Mouse (Mus musculus) kidney, postnatal 4 days (tissue): ENCODE data around the gene Peli2.
"Not testable (repeated sequence)": the region's sequence is repeated elsewhere in the genome, so short reads cannot be mapped to it uniquely, and the experiment has no call there.

Experiments
- DNase-seq, 2 experiments: peaks; one replicate each; pipeline ENCODE4 v3.0.0; 2021; ENCODE audit warnings: mixed read lengths in 2 of 2

Peli2 gene

DNA sequence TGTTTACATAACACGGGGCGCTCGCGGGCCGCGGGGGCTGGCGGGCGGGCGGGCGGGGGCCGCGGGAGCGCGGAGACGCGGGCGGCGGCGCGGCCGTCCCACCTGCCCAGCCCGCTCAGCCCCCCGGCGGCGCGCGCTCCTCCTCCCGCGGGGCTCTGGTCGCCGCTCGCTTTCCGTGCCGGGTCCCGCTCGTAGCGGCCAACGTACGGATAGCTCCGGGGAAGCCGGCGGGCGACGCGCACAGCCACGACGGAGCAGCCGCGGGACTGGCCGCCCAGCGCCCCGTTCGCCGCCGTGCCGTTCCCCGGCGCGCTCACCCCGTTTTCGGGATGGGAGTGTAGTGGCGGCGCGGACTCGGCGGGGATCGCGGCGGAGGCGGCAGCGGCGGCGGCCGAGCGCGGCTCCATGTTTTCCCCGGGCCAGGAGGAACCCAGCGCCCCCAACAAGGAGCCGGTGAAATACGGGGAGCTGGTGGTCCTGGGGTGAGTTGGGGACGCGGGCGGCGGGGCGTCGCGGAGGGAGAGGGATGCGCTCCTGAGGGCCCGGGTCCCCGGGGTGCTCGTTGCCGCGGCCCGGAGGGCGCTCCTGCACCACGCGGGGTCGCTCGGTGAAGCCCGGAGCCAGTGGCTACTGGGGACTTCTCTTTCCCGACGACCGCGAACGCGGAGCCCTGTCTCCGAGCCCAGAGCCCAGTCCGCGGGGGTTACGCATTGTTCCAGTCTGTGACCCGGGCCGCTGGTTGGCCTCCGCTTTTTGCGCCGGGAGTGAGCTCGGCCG, at the start of gene Peli2:
Gene Peli2, plus strand, starts transcription at position 72 of the 777 bp plus-strand sequence.
- DNase-seq, result peak; percentile 81 to 88

DNA sequence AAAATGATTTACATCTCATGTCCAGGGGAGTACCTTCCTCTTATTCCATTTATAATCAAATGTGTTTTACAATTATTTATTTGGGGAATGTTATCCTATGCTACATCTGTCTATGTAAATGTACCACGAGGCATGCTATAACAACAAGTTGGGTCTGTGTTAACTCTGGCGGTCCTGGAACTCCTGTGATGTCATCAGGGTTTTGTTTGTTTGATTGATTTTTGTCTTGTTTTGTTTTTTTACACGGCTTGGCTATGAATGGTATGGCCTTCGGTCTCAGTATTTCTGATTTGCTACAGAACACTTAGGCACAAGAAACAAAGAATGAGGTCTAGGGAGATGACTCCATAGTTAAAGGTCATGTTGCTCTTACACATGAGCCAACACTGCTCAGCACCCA, 48.5 kb upstream of the Peli2 start:
- no peak for DNase-seq

DNA sequence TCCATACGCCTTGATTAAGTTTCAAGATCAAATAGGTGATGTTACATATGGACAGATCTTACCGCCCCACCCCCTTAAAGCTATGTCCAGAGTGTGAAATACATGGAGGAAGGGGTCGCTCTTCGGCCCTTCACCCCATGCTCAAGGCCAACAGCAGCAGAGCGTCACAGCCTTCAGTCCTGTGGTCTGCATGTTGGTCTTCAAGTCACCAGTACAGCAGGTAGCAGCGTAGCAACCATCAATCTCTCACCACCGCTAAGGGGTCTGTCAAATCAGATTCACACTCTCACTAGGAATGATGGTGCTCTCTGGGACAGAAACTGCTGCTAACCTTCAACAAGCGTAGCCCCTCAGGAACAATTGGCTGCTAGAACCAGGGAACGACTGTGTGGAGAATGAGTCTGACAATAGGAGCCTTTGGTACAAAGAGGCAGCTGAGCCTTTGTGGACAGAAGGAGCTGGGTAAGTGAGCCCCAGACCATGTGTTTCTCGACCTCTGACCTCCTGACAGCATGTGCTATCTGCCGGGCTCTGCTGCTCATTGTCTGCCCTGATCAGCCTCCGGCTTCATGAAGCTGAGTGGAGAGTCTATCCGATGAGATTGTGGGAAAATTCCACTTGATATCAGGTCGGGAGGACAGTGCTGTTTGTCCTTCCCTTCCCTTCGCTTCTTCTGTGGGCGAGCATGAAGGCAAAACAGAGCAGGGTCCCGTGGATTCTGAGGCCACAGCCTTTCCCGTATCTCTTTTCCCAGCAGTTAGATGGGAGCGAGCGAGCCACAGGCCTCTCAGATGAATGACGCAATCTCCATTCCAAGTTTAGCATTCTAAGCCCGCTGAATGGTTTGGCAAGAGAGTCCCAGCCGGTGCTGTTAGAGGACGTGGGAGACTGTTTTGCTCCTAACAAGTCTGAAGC, 47.1 kb upstream of the Peli2 start:
- DNase-seq, result peak in 1 of 2 experiments; percentile 6

DNA sequence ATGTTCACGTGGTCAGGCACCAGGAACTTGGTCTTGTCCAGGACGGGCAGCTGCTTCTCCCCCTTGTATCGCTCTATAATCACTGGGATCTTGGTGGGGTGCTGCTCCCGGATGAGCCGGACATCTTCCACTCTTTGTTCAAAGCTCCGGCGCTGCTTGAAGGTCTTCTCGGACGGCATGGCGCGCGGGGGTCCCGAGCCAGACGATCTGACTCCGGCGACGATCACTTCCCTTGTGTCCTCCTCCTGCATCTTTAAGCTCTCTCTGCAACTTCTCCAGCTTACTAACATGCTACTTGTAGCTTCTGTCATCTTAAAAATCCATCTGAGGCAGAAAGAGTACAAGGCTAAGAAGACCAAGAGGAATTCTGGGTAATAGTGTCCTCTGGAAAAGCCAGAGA, 41.0 kb upstream of the Peli2 start:
- DNase-seq, result not testable (repeated sequence)

DNA sequence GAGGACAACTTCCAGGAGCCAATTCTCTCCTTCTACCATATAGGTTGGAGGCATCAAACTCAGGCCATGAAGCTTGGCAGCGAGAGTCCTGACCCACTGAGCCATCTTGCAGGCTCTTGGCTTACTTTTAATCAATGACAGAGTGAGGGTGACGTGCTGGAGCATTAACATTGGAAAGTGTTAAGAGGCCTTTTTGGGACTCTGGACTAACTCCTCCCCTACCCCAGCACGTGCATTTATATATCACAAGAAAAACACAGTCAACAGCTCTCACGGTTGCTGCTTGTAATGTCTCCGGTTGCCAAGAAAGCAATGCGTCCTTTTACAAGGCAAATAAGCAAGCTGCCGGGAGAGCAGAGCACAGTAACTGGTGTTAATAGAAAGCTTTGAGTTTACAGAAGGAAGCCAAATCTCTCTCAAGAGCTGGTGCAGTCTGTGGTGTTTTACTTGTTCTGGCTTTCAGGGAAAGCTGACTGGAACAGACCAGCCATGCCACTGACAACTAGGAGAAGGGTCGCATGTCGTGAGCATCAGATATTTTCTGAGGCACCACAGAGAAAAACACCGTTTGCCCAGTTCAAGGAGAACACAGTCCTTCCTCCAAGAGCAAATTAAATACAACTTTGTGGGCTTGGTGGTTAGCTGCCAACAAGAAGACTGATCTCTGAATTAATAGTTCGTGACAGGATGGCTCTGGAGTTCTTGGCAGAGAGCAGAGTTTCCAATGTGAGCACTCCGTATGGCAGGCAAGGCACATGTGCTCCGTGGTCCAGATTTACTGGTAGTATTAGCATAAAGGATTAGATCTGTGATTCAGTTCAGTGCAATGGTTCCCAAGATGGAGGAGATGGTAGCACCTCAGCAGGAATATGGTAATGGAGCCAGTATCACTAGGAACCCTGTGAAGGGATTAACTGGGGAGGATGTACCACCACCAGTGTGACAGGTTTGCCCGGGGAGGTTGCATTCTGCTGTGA, 36.5 kb upstream of the Peli2 start:
- peak in 1 of 2 experiments; percentile 4 for DNase-seq

DNA sequence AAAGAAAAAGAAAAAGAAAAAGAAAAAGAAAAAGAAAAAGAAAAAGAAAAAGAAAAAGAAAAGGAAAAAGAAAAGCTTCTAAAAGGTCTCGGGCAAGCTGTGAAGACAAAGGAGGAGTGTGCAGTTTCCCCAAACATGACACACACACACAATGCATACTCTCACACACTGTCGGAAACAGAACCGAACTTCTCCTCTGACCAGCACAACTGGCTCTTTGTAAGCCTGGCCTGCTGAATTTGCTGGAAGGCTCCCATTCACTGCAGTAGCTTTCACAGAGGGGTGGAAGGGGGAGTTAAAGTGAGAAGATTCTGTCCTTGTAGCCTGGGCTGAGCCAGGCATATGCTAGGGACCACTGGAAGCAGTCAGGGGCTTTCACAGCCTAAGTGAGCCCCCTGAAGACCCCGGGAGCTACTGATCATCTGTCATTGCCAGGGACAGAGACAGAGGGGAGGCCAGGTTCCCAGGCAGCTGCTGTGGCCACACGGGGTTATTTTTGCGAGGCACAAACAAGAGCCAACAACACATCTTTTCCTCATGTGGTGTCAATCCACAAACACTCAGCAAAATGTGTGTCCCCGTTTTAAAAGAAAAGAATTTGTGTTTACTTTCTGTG, 33.8 kb upstream of the Peli2 start:
- DNase-seq, result no peak

DNA sequence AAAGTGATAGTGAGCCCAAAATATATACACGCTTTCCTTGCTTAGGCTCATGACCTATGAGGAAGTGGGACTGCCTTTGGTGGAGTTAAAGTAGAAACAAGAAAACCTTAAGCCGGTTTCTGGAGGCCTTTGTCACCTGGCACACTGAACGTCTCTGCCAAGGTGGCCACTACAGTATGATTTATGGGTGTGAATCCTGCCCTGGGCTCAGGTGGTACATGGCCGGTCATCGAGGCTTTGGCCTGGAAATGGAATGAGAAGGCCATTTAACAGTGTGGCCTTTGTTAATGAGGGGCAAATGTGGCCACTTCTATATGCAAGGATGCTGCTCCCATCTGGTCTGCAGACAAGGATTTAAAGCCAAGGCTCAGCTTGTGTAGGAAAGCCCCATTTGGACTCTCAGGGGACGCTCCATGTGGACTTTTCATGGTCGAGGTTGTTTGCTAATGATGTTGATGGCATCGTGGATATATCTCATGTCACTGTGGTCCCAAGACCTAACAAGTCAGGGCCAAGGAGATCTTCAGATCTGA, 33.3 kb upstream of the Peli2 start:
- DNase-seq, result no peak

DNA sequence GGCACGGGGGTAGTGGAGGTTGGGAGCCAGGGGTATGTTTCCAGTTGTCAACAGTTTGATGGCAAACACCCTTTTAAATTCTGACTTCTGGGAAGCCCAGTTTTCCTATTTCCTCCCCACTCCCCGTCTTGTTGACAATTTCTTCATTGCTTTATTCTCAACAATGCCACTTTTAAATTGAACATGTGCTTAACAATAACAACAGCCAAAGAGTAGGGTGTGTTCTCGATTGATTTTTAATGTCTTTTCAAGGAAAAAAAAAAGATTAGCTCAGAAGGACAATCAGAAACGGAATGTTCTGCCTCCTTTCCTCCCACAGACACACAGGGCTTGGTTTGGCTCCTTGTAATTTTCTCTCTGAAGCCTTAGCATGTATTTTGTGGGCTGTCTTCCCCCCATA, 30.2 kb upstream of the Peli2 start:
- DNase-seq, result no peak

DNA sequence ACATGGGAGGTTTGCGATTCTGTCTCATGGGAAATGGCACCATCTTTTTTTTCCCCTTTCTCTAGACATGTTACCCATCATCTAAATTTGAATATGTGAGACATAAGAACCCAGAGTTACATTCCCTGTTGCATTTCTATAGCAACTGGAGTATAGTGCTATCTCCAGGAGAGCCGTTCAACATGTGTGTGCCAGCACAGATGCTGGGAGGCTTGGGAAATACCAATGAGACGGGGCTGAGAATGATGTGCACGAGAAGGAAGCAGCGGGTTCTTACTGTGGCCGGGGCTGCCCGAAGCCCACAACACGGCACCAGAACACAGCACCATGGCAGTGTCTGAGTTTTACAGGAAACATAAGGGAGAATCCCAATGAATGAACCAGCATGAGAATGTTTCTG, 29.5 kb upstream of the Peli2 start:
- DNase-seq, result no peak

DNA sequence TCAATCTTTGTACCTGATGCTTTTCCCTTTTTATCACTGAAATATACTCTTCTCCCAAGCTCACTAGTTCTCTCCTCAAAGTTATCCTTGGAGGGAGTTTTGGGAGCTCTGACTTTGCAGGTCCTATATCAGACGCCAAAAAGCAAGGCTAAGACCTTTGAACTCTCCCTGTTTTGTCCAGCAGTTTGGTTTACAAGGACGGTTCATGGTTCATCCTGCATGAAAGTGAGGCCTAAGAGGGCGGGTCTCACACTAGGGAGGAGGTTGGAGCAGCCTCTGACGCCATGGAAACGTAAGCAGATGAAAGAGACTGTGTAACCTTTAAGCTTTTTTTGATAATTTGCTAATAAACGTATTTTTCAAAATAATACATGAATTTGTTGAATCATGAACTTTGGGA, 22.4 kb upstream of the Peli2 start:
- DNase-seq, result no peak

DNA sequence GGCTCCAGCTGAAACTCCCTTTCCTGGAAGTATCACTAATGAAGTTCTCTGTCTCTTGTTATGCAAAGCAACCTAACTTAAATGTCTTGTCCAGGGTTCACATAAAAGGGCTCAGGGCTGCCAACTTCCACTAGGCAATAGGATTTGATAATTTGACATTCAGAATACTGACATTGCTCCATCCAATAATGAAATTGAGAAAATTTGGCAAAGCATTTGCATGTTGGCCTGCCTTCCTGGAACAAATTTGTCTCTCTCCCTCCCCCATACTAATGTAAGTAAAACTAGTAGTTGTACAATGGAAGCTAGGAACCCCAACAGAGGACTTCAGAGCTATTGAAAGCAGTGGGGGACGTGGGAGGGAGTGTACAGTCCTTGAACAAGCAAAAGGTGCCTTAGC, 21.3 kb upstream of the Peli2 start:
- DNase-seq, result no peak

DNA sequence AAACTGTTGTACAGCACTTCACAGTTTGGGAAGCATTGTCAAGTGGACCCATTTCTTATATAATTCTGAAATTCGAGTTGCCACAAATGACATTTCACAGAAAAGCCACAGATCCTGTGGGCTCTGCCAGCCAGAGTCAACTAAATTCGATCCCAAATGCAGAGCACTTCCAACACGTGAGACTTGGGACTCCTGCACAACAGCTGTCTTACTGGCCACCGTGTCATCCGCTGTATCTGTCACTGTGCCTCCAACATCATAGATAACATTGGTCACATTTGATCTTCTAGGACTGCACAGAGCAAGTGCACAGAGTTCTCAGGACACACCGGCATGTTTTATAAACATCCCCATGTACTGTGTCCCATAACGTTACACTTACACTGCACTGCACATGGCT, 14.2 kb upstream of the Peli2 start:
- DNase-seq, result no peak

DNA sequence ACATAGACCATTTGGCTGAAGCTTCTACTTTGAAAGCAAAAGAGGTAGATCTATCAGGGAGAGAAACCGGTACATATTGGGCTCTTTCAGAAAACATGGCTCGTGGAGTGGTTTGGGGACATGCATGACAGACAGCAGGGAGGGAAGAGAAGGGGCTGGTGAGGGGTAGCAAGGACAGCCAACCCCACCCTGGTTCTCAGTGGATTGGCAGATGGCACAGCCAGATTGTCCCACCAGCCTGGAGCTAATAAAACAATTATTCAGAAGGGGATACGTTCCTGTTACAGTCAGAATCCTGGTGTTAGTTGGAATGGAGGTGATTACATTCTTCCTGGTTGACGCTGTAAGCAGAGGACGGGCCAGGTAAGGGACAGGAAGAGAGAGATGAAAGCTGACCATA, 2.6 kb upstream of the Peli2 start:
- DNase-seq, result no peak

DNA sequence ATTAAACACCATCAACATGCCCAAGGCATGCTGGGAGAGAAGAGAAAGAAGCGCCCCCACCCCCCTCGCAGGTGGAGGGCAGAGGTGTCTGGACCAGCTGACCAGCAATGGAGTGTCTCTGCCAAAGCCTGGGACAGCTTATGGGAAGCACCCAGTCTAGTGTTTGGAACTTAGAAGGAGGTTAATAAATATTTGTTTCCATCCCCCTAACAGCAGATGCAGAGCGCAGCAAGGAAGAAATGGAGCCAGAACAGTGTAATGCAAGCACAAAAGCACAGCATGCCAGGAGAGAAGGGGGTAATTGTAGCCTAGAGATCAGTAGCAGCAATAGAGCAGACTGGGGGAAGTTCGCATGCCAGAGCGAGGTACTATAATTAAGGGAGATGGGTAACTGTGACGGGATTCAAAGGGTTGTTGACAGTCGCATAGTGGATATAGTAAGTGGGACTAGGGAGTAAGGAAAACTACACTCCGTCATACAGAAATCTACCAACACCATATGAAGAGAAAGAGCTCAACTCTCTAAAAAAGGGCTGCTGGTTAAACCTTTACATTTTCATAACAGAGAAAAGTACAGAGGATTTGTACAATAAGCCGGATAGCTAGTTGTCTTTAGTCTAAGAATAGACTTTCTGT, 1.5 kb upstream of the Peli2 start:
- no peak for DNase-seq

DNA sequence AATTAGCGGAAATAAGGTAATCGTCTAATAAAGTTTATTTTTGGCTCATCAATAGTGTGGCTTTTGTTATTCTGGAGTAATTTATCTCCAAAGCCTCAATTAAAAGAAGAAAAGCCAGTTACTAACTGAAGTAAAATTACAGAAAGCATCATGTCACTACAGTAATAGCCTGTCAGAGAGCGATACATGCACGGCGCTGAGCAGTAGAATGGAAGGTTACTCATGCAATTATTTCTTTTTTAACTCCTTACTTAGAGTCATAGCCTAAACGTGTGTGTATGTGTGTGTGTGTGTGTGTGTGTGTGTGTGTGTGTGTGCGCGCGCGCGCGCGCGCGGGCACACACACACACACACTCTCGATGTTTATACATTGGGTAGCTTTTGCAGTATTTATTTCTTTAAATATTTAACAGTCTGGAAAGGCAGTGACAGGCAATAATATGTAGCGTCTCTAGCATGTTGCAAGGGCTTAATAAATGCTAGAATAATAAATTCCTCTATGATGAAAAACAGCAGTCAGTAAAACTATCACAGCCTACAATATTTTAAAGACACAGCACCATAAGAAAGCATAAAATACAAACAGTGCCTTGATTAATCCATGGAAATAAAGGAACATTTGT, 864 bp upstream of the Peli2 start:
- no peak for DNase-seq

DNA sequence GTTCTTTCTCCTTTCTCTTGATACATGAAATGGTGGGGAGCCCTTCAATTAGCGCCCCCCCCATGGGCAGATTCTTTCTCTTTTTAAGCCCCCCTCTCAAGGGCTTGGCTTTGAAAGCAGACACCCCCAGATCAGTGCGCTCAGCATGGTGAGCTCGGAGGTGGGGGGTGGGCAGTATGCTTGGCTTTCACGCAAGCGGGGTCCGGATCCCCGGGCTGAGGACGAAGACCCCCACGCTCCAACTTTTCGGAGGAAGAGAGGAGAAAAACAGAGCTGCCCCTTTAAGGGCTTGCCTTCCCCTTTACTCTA, 226 bp upstream of the Peli2 start:
- DNase-seq, result no peak

DNA sequence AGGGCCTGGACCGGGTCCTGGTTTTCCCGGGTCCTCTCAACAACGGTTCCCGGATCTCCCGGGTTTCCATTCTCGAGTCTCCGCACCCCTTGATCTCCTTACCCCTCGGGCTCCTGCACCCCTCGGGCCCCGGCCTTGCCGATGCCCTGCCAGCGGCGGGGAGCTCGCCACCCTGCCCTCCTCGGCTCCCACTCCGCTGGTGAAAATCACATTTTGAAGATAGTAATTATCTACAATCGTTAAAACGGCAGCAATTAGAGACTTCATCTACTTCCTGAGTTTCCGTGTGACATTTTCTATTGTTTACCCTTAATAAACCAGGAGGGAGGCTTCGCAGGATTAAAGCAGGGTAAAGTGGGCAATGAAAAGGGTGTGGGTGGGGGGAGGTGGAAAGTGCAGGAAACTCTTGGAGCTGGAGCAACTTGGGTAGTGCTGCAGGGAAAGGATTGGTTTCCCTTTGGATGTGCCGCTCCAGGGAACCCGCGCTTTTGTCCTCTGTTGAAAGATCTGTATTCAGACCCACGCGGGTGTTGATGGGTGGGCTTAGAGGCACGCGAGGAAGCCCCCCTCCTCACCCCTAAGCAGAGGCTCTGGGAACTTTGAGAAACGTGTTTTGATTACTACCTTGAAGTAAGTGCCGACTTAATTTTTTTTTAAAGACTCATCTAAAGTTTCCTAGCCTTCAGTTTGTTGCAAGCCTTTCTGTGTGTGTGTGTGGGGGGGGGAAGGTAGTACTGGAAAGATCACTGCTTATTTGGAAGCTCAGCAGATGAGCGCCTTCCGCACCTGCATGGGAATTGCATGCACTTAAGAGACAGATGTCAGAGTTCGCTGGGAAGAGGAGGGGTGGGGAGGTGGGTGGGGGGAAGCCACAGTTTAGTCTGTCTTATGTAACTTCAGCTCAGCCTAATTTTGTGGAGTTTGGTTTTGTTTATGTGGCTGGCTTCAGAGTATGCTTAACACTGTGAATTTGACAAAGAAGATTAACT, 1.2 kb downstream of the Peli2 start:
- peak in 1 of 2 experiments; percentile 54 for DNase-seq

DNA sequence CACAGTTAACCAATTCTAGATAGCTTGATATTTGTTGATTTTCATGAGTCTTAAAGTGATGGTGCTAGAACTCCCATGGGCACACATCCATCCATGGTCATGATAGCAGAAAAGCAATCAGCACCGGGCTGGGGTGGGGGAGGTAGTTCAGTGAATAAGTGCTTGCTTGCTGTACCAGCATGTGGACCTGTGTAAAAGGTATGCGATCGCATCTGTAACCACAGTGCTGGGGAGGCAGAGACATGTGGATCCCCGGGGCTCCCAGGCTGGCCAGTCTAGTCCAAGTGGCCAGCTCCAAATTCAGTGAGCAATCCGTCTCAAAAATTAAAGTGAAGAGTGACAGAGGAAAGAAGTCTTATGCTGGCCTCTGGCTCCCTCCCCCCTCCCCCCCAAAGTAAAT, 3.4 kb downstream of the Peli2 start:
- DNase-seq, result no peak

DNA sequence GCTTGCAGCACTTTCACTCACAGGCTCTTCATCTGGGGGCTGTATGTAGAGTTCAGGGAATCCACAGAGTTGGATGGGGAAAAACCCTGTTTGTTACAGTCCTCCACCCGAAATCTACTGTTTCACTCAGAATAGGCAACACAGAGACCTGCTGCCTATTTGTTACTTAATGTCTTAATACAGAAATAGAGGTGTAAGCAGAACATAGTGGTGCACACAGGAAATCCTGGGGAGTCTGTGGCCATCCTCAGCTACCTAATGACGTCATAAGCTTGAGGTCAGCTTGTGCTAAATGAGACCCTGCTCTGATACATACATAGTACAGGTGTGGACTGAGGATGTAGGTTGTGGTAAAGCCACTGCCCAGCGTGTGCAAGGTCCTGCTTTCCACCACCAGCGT, 4.2 kb downstream of the Peli2 start:
- DNase-seq, result no peak

DNA sequence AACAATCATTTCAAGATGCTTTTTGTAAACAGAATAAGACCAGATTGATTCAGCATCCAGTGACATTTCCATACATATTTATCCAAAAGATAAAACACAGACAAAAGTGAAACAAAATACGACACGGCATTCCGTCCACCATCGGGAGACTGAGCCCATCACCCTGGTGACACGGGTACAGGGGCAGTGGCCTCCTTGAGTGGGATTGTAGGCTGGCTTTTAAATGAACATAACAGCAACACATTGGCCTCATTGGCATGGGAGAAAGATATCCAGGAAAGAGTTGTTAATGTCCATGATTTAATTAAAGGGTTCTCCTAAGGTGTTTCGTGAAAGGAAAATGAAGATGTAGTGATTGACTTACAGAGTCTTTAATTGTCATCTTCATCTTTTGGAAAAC, 5.3 kb downstream of the Peli2 start:
- DNase-seq, result no peak
